Mouse (Mus musculus): ENCODE measurements at regions not wholly inside any gene's neighbourhood (a gene's known extent, or its start where the extent isn't known, plus 50 kb on each side); places are given as distances from the start of the nearest gene placed in this dataset.

DNA sequence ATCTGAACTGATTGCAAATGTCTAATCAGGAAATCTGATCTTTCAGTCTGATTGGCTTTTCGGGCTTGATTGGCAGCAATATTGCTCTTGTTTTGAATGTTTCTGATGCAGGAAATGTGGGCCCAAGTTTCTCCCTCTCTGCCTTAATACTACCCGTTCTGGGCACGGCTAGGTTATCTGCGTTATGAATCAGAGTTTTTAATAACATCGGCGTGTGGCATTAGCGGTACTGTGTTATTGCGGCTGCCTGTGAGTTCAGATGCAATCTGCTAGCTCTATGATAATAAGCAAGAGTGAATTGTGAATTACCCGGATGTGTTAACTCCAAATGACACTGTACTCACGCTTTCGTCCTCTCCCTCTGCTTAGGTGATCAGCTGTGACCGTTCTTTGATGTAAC, 316.2 kb upstream of the Kif2a start:
- H3K27me3 ChIP-seq (ENCODE audit: control insufficient read depth, insufficient read depth, low read length) = no peaks in the 10 kb centered on the region; the same call in 1 of the 2 replicates
- H3K27ac ChIP-seq (ENCODE audit: insufficient read depth, low read length) = no peak overlapping the region
- no peaks in the 10 kb centered on the region for H3K4me1 ChIP-seq (ENCODE audit: control insufficient read depth, insufficient read depth, low read length)
- TF ChIP-seq POLR2A (IDR thresholded peaks at IDR 0.05; ENCODE audit: borderline replicate concordance, insufficient read depth, low read length) = no peak
- TF ChIP-seq CTCF (IDR thresholded peaks at IDR 0.05; ENCODE audit: borderline replicate concordance, insufficient read depth, low read depth, low read length) = no peak
- DNase-seq = no peak
- 96% methylated on average over 12 of the region's 12 CpGs for WGBS
- H3K4me3 ChIP-seq (replicated peaks; ENCODE audit: insufficient read depth, low read depth, low read length) = no peak overlapping the region

DNA sequence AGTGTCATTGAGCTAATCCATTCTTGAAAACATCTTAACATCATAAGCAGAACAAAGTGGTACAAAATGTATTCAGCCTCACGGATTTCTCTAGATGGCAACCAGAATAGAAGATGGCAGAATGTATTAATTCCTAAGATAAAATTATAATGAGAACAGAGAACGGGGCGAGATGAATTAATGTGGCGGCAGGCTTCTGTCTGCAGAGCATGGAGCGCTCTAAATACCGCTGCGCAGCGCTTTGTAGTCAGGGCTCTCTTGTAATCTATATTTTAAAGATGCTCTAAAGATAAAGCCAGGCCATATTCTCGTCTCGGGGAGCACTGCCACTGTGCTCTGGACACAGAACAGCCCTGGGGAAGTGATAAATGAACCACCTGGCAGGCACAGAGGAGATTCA, 315.2 kb upstream of the Kif2a start:
- H3K27ac ChIP-seq (ENCODE audit: insufficient read depth, low read length) = no peak overlapping the region

DNA sequence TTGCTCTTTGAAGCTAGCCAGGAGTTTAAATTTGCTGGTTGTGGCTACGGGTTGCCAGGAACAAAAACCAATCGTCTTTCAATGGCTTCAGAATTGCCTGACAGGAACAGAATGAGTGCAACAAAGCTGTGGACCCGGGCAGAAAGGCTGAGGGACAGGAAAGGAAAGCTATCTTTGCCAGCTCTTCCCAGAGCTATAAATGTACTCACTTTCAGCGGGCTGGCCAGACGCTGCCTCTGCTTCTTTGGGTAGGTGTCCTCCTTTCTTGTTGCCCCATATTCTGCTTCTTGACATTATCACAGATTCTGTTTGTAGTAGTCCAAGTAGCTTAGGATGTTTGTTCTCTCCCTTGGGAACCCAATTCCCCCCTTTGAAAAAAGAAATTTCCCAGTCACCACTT, 307.4 kb upstream of the Kif2a start:
- Histone ChIP-seq H3K4me3 (replicated peaks; ENCODE audit: insufficient read depth, low read depth, low read length) (no peak overlapping the region), H3K4me1 (ENCODE audit: control insufficient read depth, insufficient read depth, low read length) (peaks cover 5% of the 10 kb centered on the region; the same call in 1 of the 2 replicates), H3K27me3 (ENCODE audit: control insufficient read depth, insufficient read depth, low read length) (no peaks in the 10 kb centered on the region; the same call in 1 of the 2 replicates), H3K27ac (ENCODE audit: insufficient read depth, low read length) (no peak overlapping the region)
- 80% methylated on average over 5 of the region's 5 CpGs for WGBS
- TF ChIP-seq CTCF (IDR thresholded peaks at IDR 0.05; ENCODE audit: borderline replicate concordance, insufficient read depth, low read depth, low read length) (no peak), POLR2A (IDR thresholded peaks at IDR 0.05; ENCODE audit: borderline replicate concordance, insufficient read depth, low read length) (no peak)
- no peak for DNase-seq

More for the DNA sequence above, 315.2 kb upstream of the Kif2a start:
- Histone ChIP-seq H3K4me3 (replicated peaks; ENCODE audit: insufficient read depth, low read depth, low read length) (no peak overlapping the region), H3K4me1 (ENCODE audit: control insufficient read depth, insufficient read depth, low read length) (no peaks in the 10 kb centered on the region), H3K27me3 (ENCODE audit: control insufficient read depth, insufficient read depth, low read length) (no peaks in the 10 kb centered on the region; the same call in 1 of the 2 replicates)
- no peak for DNase-seq
- WGBS = 83% methylated on average over 10 of the region's 10 CpGs
- no peak for TF ChIP-seq CTCF (IDR thresholded peaks at IDR 0.05; ENCODE audit: borderline replicate concordance, insufficient read depth, low read depth, low read length)
- TF ChIP-seq POLR2A (IDR thresholded peaks at IDR 0.05; ENCODE audit: borderline replicate concordance, insufficient read depth, low read length) = no peak

DNA sequence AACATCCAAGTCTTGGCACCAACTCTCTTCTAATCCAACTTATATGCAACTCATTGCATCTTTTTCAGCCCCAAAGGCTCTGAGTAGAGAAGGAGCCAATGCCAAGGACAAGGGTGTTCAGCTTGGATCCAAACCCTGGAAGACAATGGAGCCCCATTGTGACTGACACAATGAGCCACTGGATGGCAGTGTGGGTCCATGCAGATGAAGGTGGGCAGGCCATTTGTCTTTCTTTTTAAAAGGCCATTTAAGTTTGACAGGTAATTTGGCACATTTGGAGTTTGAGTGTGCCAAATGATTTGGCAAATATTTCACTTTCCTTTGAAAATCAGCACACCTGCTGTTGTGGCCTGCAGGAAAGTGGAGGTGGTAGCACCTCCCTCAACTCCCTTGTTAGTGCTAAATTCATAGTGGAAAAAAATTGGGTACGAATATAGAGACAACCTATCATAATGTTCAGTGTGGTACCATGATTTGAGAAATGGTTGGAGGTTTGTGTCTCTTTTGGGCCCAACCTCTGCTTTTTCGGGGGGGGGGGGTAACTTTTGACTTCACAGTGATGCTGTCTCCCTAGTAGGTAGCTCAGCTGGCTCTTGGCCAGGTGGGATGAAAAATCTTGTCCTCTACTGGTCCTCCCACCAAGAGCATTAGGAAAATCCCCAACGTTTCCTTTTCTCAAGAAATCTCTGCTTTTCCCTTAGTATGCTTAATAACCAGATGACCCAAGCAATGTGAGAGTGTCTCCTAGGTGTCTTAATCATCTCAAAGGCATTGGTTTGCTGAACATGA, 304.0 kb upstream of the Kif2a start:
- Histone ChIP-seq H3K27me3 (ENCODE audit: control insufficient read depth, insufficient read depth, low read length) (no peaks in the 10 kb centered on the region; the same call in 1 of the 2 replicates), H3K27ac (ENCODE audit: insufficient read depth, low read length) (no peak overlapping the region), H3K4me1 (ENCODE audit: control insufficient read depth, insufficient read depth, low read length) (peaks cover 5% of the 10 kb centered on the region; the same call in 1 of the 2 replicates), H3K4me3 (replicated peaks; ENCODE audit: insufficient read depth, low read depth, low read length) (no peak overlapping the region)
- 20% methylated on average over 3 of the region's 3 CpGs for WGBS
- DNase-seq = peak; percentile 84 to 85
- TF ChIP-seq POLR2A (IDR thresholded peaks at IDR 0.05; ENCODE audit: borderline replicate concordance, insufficient read depth, low read length) (no peak), CTCF (IDR thresholded peaks at IDR 0.05; ENCODE audit: borderline replicate concordance, insufficient read depth, low read depth, low read length) (peak; percentile 97)

DNA sequence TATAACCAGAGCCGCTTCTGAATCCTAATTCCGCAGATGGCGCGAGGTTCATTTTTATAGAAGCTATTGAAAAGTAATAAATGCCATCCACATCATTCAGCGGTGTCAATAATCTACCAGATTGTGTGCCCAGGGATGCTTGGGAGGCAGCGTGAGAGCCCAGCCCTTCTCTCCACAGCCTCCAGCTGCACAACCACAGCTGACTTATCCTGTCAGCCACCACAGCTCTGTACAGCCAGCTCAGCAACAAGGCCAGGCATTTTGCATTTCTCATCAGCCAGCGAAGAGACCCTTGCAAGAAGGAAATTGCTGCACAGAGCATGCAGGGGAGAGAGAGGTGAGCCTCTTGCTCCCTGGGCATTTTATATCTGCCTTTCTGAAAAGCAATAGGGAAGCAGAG, 292.8 kb upstream of the Kif2a start:
- Histone ChIP-seq H3K4me3 (replicated peaks; ENCODE audit: insufficient read depth, low read depth, low read length) (no peak overlapping the region), H3K4me1 (ENCODE audit: control insufficient read depth, insufficient read depth, low read length) (no peaks in the 10 kb centered on the region), H3K27me3 (ENCODE audit: control insufficient read depth, insufficient read depth, low read length) (no peaks in the 10 kb centered on the region), H3K27ac (ENCODE audit: insufficient read depth, low read length) (no peak overlapping the region)
- TF ChIP-seq POLR2A (IDR thresholded peaks at IDR 0.05; ENCODE audit: borderline replicate concordance, insufficient read depth, low read length) (no peak), CTCF (IDR thresholded peaks at IDR 0.05; ENCODE audit: borderline replicate concordance, insufficient read depth, low read depth, low read length) (no peak)
- 94% methylated on average over 7 of the region's 7 CpGs for WGBS
- DNase-seq = no peak

DNA sequence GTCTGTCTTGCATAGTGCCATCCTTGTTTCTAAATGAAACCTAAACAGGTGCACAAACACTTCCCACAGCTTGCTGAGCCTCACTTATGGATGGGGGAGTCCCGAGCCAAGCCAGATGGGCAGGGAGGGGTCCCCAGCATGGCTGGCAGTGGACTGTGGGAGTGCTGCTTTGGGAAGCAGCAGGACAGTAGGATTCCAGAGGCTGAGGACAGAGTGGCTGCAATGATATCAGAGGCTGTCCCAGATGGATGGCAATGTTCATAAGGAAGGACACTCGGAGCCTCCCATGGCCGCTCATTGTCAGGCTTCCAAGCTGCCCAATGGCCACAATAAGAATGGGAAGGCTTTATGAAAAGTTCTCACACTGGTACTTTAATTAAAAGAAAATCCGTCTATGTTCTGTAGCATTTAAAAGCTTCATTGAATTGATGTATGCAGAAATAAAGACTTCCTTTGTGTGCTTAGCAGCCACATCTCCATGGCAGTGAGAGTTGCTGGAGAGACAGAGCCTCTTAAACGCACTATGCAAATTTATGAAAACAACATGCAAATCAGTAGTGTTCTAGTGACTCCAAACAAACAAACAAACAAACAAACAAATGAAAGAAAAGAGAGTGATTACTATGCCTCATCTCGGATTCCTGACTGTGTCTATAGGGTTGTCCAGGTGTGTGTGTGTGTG, 287.2 kb upstream of the Kif2a start:
- WGBS = 48% methylated on average over 6 of the region's 6 CpGs
- Histone ChIP-seq H3K4me3 (replicated peaks; ENCODE audit: insufficient read depth, low read depth, low read length) (no peak overlapping the region), H3K4me1 (ENCODE audit: control insufficient read depth, insufficient read depth, low read length) (no peaks in the 10 kb centered on the region), H3K27ac (ENCODE audit: insufficient read depth, low read length) (no peak overlapping the region), H3K27me3 (ENCODE audit: control insufficient read depth, insufficient read depth, low read length) (no peaks in the 10 kb centered on the region)
- TF ChIP-seq CTCF (IDR thresholded peaks at IDR 0.05; ENCODE audit: borderline replicate concordance, insufficient read depth, low read depth, low read length) (no peak), POLR2A (IDR thresholded peaks at IDR 0.05; ENCODE audit: borderline replicate concordance, insufficient read depth, low read length) (no peak)
- DNase-seq = no peak

DNA sequence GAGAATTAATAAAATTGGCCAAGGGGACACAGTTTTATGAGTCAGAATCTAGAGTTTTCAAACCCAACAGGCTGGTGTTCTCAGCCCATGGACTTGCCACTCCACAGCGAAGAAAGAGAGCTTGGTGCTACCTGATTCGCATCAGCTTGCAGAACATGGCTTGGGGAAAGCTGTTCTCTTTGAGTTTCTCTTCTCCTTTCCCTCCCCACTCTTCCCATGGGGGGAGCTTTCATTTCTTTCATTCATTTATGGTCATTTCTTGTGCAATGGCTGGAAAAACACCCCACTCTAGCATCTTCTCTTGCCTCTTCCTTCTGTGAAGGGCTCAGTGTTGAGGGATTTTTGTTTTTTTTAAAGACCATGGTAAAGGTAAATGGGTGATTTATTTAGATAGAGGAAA, 286.5 kb upstream of the Kif2a start:
- H3K27me3 ChIP-seq (ENCODE audit: control insufficient read depth, insufficient read depth, low read length) = no peaks in the 10 kb centered on the region
- TF ChIP-seq CTCF (IDR thresholded peaks at IDR 0.05; ENCODE audit: borderline replicate concordance, insufficient read depth, low read depth, low read length) (no peak), POLR2A (IDR thresholded peaks at IDR 0.05; ENCODE audit: borderline replicate concordance, insufficient read depth, low read length) (no peak)
- H3K4me1 ChIP-seq (ENCODE audit: control insufficient read depth, insufficient read depth, low read length) = no peaks in the 10 kb centered on the region
- H3K4me3 ChIP-seq (replicated peaks; ENCODE audit: insufficient read depth, low read depth, low read length) = no peak overlapping the region
- WGBS = 90% methylated on average over 2 of the region's 2 CpGs
- no peak overlapping the region for H3K27ac ChIP-seq (ENCODE audit: insufficient read depth, low read length)
- DNase-seq = no peak

DNA sequence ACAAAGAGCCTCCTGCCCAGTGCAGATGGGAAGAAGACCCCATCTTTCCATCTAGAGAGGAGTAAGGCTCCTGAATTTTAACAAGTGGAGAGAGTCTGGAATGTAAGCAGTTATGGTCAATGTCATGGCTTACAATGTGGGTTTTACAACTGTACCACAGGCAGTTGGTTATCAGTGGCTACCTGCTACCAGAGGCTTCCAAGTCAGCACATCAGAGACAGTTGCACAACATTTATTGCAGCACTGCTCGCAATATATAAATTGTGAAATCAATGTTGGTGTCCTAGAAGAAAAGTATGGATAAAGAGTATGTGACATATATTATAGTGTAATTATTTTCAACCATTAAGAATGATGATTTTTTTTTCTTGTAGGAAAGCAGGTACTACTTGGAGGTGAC, 285.0 kb upstream of the Kif2a start:
- H3K27me3 ChIP-seq (ENCODE audit: control insufficient read depth, insufficient read depth, low read length) = no peaks in the 10 kb centered on the region
- H3K4me3 ChIP-seq (replicated peaks; ENCODE audit: insufficient read depth, low read depth, low read length) = no peak overlapping the region
- H3K27ac ChIP-seq (ENCODE audit: insufficient read depth, low read length) = no peak overlapping the region
- WGBS = 94% methylated on average over 1 of the region's 1 CpGs
- TF ChIP-seq CTCF (IDR thresholded peaks at IDR 0.05; ENCODE audit: borderline replicate concordance, insufficient read depth, low read depth, low read length) = no peak
- DNase-seq = no peak
- H3K4me1 ChIP-seq (ENCODE audit: control insufficient read depth, insufficient read depth, low read length) = no peaks in the 10 kb centered on the region

Measured in cerebellum, adult 2 months (tissue).